32 mouse cellular contexts compared by ENCODE assay signal in genomic region chr2:14931968-14932367, GRCm38 (mm10).
"Had no signal": no experiment of that assay in that cellular context is flagged by ENCODE, and none has a peak within 500 bp of the region (broad histone marks: within the 10 kb centered on the region; RNA-seq: fewer than 3 reads in every experiment).

No protein-coding gene starts in this region.

- H3K9me3 ChIP-seq: limb, embryonic 10.5 days; limb, embryonic 12.5 days; limb, embryonic 13.5 days; limb, embryonic 15.5 days; liver, embryonic 12.5 days; liver, embryonic 13.5 days; liver, embryonic 15.5 days; lung, embryonic 15.5 days; midbrain, embryonic 10.5 days; midbrain, embryonic 12.5 days; midbrain, embryonic 13.5 days; midbrain, embryonic 15.5 days; neural tube, embryonic 12.5 days had no signal

- DNase-seq: left cerebral cortex, postnatal 4 days; liver; liver, embryonic 13.5 days; liver, postnatal 0 days; lung, adult 18-20 months; lung, adult 2 months; lung, embryonic 14.5 days; lung, postnatal 10 days; lung, postnatal 14 days; lung, postnatal 36 days; lung, postnatal 4 days; midbrain, embryonic 14.5 days had no signal

- ATAC-seq: liver, embryonic 12.5 days; liver, postnatal 0 days; lung, postnatal 0 days; midbrain, embryonic 13.5 days; midbrain, embryonic 15.5 days; midbrain, embryonic 16.5 days had no signal

- H3K4me3 ChIP-seq: limb, embryonic 10.5 days; limb, embryonic 12.5 days; limb, embryonic 13.5 days; limb, embryonic 15.5 days; liver, embryonic 12.5 days; liver, embryonic 13.5 days; liver, embryonic 15.5 days; lung, embryonic 15.5 days; megakaryocyte, embryonic 14.5 days; midbrain, embryonic 10.5 days; midbrain, embryonic 12.5 days; midbrain, embryonic 13.5 days; midbrain, embryonic 15.5 days; myocyte; neural tube, embryonic 12.5 days had no signal

- H3K4me2 ChIP-seq: limb, embryonic 12.5 days; limb, embryonic 13.5 days; limb, embryonic 15.5 days; liver, embryonic 11.5 days; liver, embryonic 12.5 days; liver, embryonic 13.5 days; liver, embryonic 15.5 days; lung, embryonic 14.5 days; lung, embryonic 15.5 days; midbrain, embryonic 11.5 days; midbrain, embryonic 12.5 days; midbrain, embryonic 13.5 days; midbrain, embryonic 15.5 days; neural tube, embryonic 12.5 days had no signal

- H3K27me3 ChIP-seq: limb, embryonic 12.5 days; limb, embryonic 13.5 days; limb, embryonic 15.5 days; liver, embryonic 12.5 days; liver, embryonic 13.5 days; liver, embryonic 15.5 days; lung, embryonic 15.5 days; megakaryocyte, embryonic 14.5 days; midbrain, embryonic 12.5 days; midbrain, embryonic 13.5 days; midbrain, embryonic 15.5 days; neural tube, embryonic 12.5 days had no signal

- H3K27ac ChIP-seq: limb, embryonic 10.5 days; limb, embryonic 12.5 days; limb, embryonic 13.5 days; limb, embryonic 15.5 days; liver, embryonic 12.5 days; liver, embryonic 13.5 days; liver, embryonic 14.5 days; liver, embryonic 15.5 days; lung, embryonic 15.5 days; macrophage; midbrain, embryonic 10.5 days; midbrain, embryonic 12.5 days; midbrain, embryonic 13.5 days; midbrain, embryonic 15.5 days; neural tube, embryonic 12.5 days had no signal

- H3K36me3 ChIP-seq: limb, embryonic 10.5 days; limb, embryonic 12.5 days; limb, embryonic 13.5 days; limb, embryonic 15.5 days; liver, embryonic 12.5 days; liver, embryonic 13.5 days; liver, embryonic 15.5 days; lung, embryonic 15.5 days; midbrain, embryonic 10.5 days; midbrain, embryonic 12.5 days; midbrain, embryonic 13.5 days; midbrain, embryonic 15.5 days; neural tube, embryonic 12.5 days had no signal

- H3K4me1 ChIP-seq: limb, embryonic 10.5 days; limb, embryonic 12.5 days; limb, embryonic 15.5 days; liver, embryonic 12.5 days; liver, embryonic 13.5 days; liver, embryonic 15.5 days; lung, embryonic 15.5 days; megakaryocyte, embryonic 14.5 days; midbrain, embryonic 10.5 days; midbrain, embryonic 12.5 days; midbrain, embryonic 13.5 days; midbrain, embryonic 15.5 days; neural tube, embryonic 12.5 days had no signal

- H3K9ac ChIP-seq: limb, embryonic 12.5 days; limb, embryonic 13.5 days; limb, embryonic 15.5 days; liver, embryonic 12.5 days; liver, embryonic 13.5 days; liver, embryonic 14.5 days; liver, embryonic 15.5 days; liver, postnatal 0 days; lung, embryonic 14.5 days; lung, embryonic 15.5 days; midbrain, embryonic 12.5 days; midbrain, embryonic 13.5 days; midbrain, embryonic 15.5 days; neural tube, embryonic 12.5 days had no signal
